Mouse (Mus musculus) megakaryocyte, embryonic 14.5 days (primary cell): ENCODE measurements around the gene Ubn1.

Experiments
- FLI1 ChIP-seq: IDR thresholded peaks from 2 replicates; pipeline ENCODE4 v1.6.1; 2012; ENCODE audit warnings: low read length, inconsistent platforms, mixed read lengths
- GATA1 ChIP-seq: IDR thresholded peaks from 3 replicates; pipeline ENCODE4 v1.6.1; 2012; ENCODE audit warnings: mixed read lengths, low read length, inconsistent platforms, borderline replicate concordance

- TF ChIP-seq FLI1 (no peak), GATA1 (no peak)
Measured at GRCm38 (mm10) chr16:5013054-5013838, 36.6 kb upstream of the Ubn1 start, which contains the start of gene Rogdi.
